Mouse (Mus musculus) right cerebral cortex, postnatal 36 days (tissue): ENCODE results near the gene Cab39.
"Not testable (repeated sequence)": the region's sequence is repeated elsewhere in the genome, so short reads cannot be mapped to it uniquely, and the experiment has no call there.

Experiments
- DNase-seq, 2 experiments: peaks; one replicate each; pipeline ENCODE4 v3.0.0; 2022; ENCODE audit warnings: low spot score in 2 of 2, mixed read lengths in 1 of 2

The Cab39 gene

DNA sequence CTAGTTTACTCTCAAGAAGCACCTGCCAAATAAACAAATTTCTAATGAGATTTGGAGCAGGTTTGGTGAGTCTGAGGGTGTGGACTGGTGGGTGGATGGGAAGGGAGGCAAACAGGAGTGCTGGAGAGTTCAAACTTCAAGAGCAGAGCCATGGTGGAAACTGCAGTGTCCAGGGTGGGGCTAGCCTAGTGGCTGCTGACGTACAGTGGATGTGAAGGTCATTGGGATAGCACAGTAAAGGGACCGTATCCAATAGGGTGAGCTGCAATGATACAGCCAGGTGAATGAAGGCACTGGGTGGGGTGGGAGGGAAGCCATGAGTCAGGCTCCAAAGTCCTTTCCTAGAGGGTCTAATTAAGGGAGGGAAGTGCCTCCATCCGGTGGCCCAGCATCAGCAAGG, 2.7 kb upstream of the Cab39 start:
- no peak for DNase-seq

DNA sequence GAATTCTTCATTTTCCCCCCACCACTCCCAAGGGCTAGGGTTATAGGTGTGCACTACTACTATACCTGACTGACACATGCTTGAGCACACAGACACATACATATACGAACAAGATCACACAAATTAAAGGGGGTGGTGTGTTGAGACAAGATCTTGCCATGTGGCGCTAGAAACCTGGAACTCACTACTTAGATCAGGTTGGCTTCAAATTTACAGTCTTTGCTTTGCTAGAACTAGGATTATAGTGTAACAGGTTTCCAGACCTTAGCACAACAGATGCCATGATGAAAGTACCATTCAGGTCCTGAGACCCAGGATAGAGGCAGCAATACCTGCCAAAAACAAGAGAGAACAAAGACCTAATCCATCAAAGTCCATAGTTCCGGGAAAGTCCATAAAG, 1.8 kb upstream of the Cab39 start:
- no peak for DNase-seq

DNA sequence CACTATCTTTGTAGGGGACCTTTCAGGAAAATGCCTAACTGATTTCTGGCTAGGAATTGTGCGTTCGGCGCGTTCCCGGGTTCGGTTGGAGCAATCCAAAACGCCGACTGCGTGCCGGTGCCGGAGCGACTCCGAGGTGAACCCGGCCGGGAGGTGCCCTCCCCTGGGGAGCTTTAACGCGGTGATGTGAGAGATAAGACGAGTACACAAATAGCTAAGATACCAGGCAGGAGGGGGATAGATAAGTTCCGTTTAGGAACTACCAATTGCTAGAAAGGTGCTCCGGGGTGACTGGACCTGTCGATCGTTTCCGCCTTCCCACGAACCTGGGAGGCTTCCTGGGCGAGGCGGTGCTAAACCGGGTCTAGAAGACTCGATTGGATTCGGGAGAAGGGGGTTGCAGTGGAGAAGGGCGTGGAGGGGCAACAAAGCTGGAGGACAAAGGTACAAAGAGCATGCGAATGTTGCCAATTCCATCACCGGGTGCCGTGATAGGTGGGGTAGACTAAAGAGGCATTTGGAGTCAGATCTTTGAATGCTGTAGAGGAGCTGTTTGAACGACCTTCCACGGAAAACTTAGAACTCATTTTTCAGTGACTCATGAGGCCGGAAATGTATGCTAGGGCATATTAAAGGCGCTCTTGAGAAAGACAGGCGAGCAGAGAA, 998 bp downstream of the Cab39 start:
- DNase-seq: no peak

DNA sequence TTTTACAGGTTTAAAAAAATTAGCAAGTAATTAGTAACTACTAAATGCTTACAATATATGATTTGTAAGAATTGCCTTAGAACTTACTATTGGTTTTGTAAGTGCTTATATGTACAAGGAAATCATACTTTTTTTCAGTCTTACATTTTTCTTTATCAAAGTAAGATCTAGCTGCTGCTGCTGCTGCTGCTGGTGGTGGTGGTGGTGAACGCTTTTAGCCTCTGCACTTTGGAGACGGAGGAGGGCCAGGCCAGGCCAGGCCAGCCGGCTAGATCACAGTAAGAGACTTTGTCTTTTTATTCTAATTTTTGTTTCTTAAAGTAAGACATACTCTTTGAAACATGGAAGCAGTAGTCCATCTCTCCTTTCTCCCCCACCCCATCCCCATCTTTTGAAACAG, 2.0 kb downstream of the Cab39 start:
- DNase-seq: no peak

DNA sequence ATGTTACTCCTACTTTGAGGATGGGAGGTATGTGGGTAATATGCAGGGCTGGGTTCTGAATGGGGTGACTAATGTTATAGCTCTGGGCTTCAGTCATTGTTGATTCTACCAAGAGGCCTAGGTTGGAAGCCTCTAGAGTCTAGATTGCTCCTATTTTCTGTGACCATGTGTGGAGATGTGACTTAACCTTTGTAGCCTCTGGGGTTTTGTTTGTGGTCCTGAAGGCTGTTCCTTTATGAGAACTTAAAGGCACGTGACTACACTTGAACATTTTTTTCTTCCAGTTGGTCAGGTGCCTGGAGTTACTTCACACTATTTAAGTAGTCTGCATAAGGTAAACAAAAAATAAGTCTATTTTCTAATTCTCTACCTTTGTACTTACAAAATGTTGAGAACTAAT, 6.5 kb downstream of the Cab39 start:
- DNase-seq: no peak

DNA sequence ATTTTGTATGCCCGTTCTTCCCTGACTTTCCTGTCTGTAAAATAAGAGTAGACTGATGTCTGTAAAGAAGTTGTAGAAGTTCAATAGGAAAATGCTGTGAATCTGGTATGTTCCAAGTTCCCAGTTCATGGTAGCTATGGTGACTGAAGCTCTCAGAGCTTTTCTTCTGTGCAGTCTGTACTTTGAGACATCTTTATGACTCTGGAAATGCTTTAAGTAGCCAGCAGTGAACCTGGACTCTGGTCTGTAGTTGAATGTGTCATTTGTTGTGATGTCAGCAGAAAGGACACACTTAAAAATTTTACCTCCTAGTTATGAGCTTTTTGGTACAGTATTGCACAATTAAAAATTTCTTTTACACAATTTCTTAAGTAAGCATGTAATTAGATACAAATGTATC, 9.3 kb downstream of the Cab39 start:
- DNase-seq: no peak

DNA sequence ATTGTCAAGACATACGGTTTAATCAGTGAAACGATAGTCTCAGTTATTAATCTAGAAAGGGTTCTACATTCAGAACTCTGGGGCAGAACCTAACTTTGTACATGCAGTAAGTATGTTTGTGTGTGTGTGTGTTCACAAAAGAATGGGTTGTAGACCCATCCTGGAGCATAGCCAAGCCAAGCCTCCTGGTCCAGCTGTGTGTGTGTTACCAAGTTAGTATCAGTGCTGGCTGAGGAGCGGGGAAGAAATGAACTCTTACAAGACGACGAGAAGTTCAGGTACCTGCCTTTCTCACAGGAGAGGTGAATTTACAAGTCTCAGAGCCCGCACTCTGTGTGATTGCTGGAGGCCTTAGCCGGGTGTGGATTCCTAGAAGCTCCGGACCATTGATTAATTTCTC, 11.3 kb downstream of the Cab39 start:
- no peak for DNase-seq

DNA sequence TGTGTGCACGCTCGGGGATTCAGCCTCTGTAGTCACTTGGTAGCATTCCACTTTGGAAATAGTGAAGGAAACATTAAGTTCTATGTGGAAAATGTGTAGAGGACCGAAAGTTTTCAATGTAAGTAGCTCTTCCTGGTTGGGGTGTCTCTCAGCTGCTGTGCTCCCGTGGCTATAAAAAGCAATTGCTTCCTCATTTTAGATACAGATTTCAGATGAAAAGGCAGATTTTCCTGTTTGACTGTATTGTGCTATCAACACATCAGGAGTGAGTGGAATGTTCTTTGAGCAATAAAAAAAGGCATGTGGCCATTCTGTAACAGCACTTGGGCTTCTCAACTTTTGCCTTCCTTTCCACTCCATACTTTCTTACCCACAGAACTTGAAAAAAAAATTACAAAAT, 16.0 kb downstream of the Cab39 start:
- DNase-seq: no peak

DNA sequence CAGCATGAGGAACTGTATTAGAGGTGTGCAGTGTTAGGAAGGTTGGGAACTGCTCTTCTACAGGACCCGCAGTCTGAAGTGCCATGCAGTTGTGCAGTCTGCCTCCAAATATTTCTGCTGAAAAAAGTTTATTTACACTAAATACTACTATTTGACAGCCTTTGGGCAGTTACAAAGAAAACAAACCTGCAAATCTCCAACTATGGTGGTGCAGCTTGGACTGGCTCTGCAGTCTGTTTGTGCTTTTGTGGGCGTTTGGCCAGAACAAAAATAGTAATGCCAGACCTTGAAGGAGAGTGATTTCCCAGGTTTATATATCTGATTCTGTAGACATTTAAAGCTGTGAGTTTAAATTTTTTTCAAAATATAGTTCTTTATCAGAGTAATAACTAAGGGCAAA, 17.1 kb downstream of the Cab39 start:
- DNase-seq: no peak

DNA sequence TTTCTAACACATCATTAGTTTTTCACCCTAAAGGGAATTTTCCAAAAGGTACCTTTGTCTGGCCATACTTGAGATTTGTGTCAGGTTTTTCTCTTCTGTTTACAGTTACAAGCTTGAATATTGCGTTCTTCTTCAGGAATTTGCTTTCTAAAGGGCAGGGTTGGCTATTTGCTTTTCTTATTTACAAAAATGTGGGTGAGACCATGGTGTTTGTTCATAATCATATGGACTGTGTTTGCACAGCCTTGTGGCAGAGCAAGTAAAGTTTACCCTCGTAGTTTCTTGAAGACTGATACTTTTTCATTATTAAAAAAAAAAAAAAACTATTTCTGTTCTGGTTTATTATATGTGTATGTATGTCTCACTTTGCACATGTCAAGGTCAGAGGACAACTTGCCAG, 17.5 kb downstream of the Cab39 start:
- DNase-seq: no peak

DNA sequence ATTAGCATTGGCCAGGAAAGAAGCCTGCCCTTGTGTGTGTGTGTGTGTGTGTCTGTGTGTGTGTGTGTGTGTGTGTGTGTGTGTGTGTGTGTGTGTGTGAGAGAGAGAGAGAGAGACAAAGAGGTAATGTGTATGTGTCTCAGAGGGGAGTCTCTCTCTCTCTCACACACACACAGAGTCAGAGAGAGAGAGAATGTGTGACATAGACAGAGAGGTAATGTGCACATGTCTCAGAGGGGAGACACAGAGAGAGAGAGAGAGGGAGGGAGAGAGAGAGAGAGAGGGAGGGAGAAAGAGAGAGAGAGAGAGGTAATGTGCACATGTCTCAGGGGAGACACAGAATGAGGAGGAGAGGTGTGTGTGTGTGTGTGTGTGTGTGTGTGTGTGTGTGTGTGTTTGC, 21.0 kb downstream of the Cab39 start:
- not testable (repeated sequence) for DNase-seq

DNA sequence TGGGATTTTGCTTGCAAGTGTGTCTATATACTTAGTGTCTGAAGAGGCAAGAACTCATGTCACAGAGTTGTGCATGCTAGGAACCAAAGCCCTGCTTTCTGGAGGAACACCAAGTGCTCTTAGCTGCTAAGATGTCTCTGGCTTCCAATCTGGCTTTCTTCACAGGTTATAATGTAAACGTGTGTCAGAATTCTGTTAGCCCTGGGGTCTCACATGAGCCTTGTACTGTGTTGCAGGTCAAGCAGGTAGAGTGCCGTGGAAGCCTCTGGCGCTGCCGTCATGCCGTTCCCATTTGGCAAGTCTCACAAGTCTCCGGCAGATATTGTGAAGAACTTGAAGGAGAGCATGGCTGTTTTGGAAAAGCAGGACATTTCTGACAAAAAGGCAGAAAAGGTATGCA, 24.9 kb downstream of the Cab39 start:
- DNase-seq: no peak

DNA sequence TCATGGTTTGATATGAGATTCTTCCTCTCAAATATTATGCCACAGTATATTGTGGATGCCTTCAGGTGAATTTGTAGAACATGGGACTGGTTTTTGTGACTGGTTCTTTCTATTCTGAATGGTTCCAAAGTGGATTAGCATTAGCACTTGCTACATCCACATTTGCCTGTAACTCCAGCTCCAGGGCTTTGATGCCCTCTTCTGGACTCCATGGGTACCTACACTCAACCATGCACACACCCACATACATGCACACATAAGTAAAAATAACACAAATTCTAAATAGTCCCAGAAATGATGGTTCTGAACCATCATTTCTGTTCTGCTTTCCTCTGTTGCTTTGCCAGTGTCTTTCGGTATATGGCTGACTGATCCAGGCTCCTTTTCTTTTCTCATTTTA, 26.5 kb downstream of the Cab39 start:
- no peak for DNase-seq

DNA sequence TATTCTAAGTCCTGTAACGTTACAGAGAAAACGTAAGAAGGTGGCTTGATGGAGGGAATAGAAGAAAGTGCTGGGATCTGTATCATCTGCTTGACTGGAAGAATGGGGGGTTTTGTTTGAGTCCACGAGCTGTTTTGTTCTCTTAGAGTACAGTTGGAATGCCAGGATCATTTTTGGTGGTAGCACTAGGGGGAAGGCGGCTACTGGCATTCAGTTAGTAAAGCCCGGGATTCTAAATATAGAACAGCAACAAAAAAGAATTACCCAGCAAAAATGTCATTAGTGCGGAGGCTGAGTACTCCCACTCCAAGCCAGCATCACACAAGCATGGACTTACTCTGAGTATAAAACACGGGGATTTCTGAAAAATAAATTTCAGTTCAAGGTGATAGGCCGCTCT, 29.0 kb downstream of the Cab39 start:
- DNase-seq: peak in 1 of 2 experiments; percentile 10

DNA sequence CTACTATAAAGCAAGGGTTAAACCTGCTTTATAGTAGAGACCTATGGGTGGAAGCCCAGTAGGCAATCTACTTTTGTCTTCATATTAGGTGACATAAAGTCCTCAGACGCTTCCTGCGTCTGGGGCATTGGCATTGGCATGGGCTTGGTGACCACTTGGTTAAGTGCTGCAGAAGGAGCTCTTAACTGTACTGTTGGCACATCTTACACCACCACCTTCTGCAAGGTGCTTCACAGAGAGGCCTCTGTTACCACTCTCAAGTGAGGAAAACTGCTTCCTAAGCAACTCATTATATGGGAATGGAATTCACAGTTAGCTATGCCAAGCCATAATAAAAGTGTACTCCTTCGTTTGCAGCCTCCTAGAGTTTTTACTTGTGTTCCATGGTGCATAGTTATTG, 31.7 kb downstream of the Cab39 start:
- DNase-seq: no peak

DNA sequence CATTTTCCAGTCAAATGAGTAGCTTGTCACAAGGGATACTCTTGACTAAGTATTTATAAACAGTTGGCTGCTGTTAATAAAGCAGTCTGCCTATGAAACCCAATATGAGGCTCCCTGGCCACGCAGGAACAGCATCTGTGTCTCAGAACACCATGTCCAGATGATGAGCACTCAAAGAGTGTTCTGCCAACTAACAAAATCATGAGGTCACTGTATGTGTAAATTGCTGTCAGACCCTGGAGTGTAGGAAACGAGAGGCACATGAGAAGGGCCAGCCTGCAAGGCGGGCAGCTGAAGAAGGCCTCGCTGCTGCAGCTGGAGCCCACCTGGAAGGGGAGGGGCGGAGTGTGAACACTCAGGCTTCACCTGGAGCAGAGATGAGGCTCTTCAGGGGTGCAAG, 33.9 kb downstream of the Cab39 start:
- DNase-seq: no peak

DNA sequence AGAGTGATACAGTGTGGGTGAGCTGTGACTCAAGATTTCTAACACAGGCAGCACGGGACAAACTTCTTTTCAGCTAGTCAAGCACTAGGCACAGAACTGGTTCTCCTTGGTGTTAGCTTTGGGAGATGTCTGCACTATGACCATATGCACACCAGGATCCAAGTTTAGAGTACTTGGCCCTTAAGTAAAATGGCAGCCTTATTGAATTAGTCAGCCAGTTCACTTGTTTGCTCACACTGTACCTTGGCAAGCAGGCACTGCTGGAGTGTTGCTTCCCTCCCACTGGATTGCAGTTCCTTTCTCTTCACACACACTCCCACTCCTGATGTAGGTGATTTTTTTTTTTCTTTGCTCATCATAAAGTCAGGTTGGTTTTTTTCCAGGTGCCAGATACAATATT, 35.8 kb downstream of the Cab39 start:
- no peak for DNase-seq

DNA sequence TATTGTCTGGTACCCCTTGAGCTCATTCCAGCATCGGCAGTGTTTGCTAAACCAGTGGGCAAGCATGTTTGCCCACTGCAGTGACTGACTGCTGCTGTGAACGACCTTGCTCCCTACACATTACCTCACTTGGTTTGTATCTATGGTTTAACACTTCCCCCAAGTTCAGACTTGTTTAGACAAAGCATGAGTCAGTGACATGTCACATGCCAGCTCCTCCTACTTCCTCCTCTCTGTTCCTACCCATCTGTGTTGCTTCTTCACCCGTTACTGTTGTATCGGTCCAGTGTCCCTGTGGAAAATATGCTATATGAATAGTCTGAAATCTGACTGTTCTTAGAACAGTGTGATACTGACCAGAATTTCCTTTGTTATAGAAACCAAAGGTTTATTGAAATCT, 44.8 kb downstream of the Cab39 start:
- no peak for DNase-seq

DNA sequence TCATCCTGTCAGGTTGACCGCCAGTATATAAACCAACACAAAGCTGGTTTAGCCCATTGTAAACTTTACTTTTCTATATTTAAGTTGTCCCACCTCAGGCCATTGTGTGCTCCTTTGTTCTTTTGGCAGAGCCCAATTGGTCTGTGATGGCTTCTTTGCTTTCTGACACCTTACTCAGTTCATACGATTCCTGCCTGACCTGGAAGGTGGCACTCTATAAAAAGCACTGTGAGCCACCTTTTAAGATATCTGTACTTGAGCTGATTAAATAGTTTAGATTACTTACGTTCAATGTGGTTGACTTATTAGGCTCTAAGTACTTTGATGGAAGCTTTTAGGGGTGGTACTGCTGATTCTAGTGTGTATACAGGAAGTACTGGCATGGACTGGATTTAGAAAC, 46.1 kb downstream of the Cab39 start:
- DNase-seq: no peak

DNA sequence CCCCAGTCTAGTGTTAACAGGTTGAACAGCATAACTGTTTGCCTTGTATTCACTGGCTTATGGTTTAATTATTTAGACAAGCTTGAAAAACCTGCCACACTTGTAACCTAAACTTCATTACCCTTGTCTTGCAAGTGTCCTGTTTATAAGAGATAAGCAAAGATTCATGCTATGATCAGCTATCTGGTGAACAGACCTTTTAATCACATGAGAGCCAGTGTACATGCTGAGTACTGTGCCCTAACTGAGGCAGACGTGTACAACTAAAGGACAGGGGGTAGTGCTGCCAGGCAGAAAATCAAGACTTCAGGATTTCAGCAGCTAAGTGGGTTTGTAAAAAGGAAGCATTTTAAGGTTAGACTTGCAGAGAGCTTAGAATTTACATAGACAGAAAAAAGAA, 46.5 kb downstream of the Cab39 start:
- no peak for DNase-seq

DNA sequence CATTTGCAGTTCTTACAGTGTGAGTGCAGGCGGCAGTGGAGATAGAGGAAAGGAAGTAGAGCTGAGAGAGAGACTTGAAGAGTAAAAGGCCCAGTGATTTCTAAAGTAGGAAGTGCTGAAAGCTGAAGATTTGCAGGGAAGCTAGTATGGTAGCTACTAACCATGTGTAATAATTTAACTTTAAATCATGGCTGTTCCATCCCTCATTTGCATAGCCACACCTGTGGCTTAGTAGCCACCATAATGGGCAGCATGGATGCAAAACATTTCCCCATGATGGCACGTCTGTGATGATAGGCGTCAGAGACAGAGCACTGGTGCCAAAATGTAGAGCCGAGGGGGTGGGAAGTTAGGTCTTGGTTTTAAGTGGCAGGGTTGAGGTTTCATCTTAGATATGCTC, 47.2 kb downstream of the Cab39 start:
- no peak for DNase-seq

DNA sequence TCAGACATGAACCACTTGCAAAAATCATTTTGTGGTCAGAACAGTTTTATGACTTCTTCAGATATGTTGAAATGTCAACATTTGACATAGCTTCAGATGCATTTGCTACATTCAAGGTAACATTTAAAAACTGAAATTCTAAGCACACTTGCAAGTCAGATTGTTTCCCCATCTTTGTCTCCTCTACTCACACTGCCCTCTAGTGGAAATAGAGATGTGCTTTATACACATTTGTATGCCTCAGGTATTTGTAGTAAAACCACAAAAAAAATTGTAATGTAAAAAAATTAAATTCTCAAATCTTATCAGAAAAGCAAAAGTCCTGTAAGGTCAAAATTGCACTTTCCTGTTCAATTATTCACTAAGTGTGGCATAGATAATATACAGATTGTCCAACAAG, 49.0 kb downstream of the Cab39 start:
- DNase-seq: no peak

DNA sequence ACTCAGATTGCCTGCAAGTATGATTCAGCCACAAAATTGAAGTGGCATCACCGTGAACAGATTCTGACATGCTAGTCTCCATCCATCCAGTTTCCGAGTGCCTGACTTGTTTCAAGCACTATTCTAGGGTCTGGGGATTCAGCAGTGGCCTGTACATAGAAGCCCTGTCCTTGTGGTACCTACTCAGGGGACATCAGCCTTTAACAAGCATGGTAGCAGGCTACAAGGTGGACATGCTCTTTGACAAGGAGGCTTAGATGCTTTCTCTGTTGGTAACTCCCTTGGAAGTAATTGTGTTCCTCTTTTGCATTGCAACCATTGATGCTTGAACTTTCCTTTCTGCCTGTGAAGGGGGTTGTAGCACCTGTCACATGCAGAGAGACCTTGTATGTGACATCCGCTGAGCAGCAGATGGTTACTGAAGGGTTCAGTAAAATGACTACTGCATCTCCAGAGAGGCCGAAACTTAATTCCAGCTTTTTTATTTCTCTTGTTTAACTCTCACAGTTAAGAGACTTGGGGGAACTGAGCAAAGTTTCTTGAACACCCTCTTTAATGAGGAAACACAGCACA, 50.1 kb downstream of the Cab39 start:
- DNase-seq: no peak

DNA sequence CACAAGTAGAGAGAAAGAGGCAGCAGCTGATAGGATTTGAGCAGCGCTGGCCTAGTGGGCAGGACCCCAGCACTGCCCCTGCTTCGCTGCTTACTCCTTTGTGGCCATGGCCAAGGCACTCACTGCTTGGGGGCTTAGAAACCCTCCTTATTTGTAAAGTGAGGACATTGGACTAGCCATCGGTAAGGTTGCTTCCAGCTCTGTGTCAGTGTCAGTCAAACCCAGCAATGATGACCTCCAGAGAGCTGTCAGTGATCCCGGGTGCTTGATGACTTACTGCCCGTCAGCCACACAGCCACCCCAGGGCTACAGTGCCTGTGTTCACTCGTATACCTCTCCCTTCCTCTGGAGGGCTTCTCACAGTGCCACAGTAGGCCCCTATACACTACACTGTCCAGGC, 51.7 kb downstream of the Cab39 start:
- DNase-seq: no peak
